Mouse (Mus musculus): ENCODE results near the gene Acsbg2. TPM values are rescaled to one million over a fixed set of nuclear protein-coding genes. Genes with fewer than 3 reads are reported as not detected.

Gene Acsbg2
- polyA plus RNA-seq, 2 experiments from 2014 or later = 0.12 TPM; not detected in 1

GRCm38 (mm10) chr17:56871767-56872166 is 2.5 kb downstream of the Acsbg2 start:
- no peak for ATAC-seq

GRCm38 (mm10) chr17:56870287-56870953 is 3.8 kb downstream of the Acsbg2 start:
- no peak for ATAC-seq

GRCm38 (mm10) chr17:56869481-56869977 is 4.7 kb downstream of the Acsbg2 start:
- no peak for ATAC-seq

GRCm38 (mm10) chr17:56866071-56866470 is 8.2 kb downstream of the Acsbg2 start:
- no peak for ATAC-seq

GRCm38 (mm10) chr17:56861197-56861596 is 13.1 kb downstream of the Acsbg2 start:
- ATAC-seq = no peak

GRCm38 (mm10) chr17:56858922-56859321 is 15.3 kb downstream of the Acsbg2 start:
- no peak for ATAC-seq

GRCm38 (mm10) chr17:56858216-56858615 is 16.0 kb downstream of the Acsbg2 start:
- ATAC-seq = peak; percentile 77

- ATAC-seq = no peak
These were observed 18.8 kb downstream of the Acsbg2 start for GRCm38 (mm10) chr17:56855421-56855820.

GRCm38 (mm10) chr17:56851167-56851566 is 23.1 kb downstream of the Acsbg2 start:
- no peak for ATAC-seq

GRCm38 (mm10) chr17:56849710-56850109 is 24.5 kb downstream of the Acsbg2 start:
- no peak for ATAC-seq

GRCm38 (mm10) chr17:56848785-56849184 is 25.5 kb downstream of the Acsbg2 start:
- no peak for ATAC-seq

- peak; percentile 78 for ATAC-seq
These were observed 30.6 kb downstream of the Acsbg2 start for GRCm38 (mm10) chr17:56843678-56844077.

- peak; percentile 75 for ATAC-seq
These were observed 32.1 kb downstream of the Acsbg2 start for GRCm38 (mm10) chr17:56842173-56842572.

- ATAC-seq = no peak
These were observed 33.7 kb downstream of the Acsbg2 start for GRCm38 (mm10) chr17:56840524-56840923.

- ATAC-seq = no peak
These were observed 37.9 kb downstream of the Acsbg2 start for GRCm38 (mm10) chr17:56836336-56836735.

- no peak for ATAC-seq
These were observed 40.9 kb downstream of the Acsbg2 start for GRCm38 (mm10) chr17:56833381-56833780.

- ATAC-seq = no peak
These were observed 41.3 kb downstream of the Acsbg2 start for GRCm38 (mm10) chr17:56832918-56833317.

GRCm38 (mm10) chr17:56831111-56831816 is 43.0 kb downstream of the Acsbg2 start:
- ATAC-seq = peak; percentile 100

- no peak for ATAC-seq
These were observed 43.7 kb downstream of the Acsbg2 start, which contains the start of gene Rfx2 for GRCm38 (mm10) chr17:56830411-56831110. Rfx2 (minus strand) TSS chr17:56831013.

GRCm38 (mm10) chr17:56829795-56830194 is 44.5 kb downstream of the Acsbg2 start:
- ATAC-seq = no peak

- ATAC-seq = no peak
These were observed 45.1 kb downstream of the Acsbg2 start for GRCm38 (mm10) chr17:56829171-56829570.

GRCm38 (mm10) chr17:56826718-56827117 is 47.5 kb downstream of the Acsbg2 start:
- ATAC-seq = no peak

GRCm38 (mm10) chr17:56823352-56823751 is 50.9 kb downstream of the Acsbg2 start:
- ATAC-seq = no peak
